Mouse (Mus musculus) left cerebral cortex, postnatal 14 days (tissue): ENCODE data around the gene Col4a4. TPM values are rescaled to one million over a fixed set of nuclear protein-coding genes. Genes with fewer than 3 reads are reported as not detected.

Experiments
- DNase-seq, 2 experiments: peaks; one replicate each; pipeline ENCODE4 v3.0.0; 2021 to 2022; ENCODE audit warnings: low spot score in 2 of 2, mixed read lengths in 1 of 2
- intact Hi-C: fragments of 180-260 bp; cut with DNase I; formaldehyde crosslinking; loops from one replicate; pipeline ENCODE4 v1.15.1; 2025
- total RNA-seq, 2 experiments: library from RNA; stranded (reverse); gene quantifications; 2 replicates each; pipeline ENCODE4 v1.2.3; 2021

Gene Col4a4
- total RNA-seq, 2 experiments from 2014 or later: 3.5 to 3.9 TPM

- intact Hi-C loops: no loop called here
- no peak for DNase-seq
Observed at GRCm38 (mm10) chr1:82443517-82443916, 143.1 kb downstream of the Col4a4 start.

- no peak for DNase-seq
- intact Hi-C loops: no loop called here
Observed at GRCm38 (mm10) chr1:82440123-82440522, 146.5 kb downstream of the Col4a4 start.

GRCm38 (mm10) chr1:82437273-82437672 is 149.4 kb downstream of the Col4a4 start:
- intact Hi-C loops: loop anchor here (10.0 kb wide), 1 partner anchor 922 kb away; no protein-coding TSS in a partner anchor
- DNase-seq: no peak

- intact Hi-C loops: loop anchor here (5.0 to 10.0 kb wide), 4 partner anchors 116 to 1116 kb away; partner anchors contain the start of genes Irs1 and Rhbdd1
- DNase-seq: no peak
Observed at GRCm38 (mm10) chr1:82433649-82434005, 153.0 kb downstream of the Col4a4 start.

GRCm38 (mm10) chr1:82432919-82433648 is 153.6 kb downstream of the Col4a4 start:
- intact Hi-C loops: loop anchor here (5.0 to 10.0 kb wide), 4 partner anchors 116 to 1116 kb away; partner anchors contain the start of genes Irs1 and Rhbdd1
- DNase-seq: peak; percentile 85 to 88

GRCm38 (mm10) chr1:82429061-82429460 is 157.6 kb downstream of the Col4a4 start:
- DNase-seq: no peak
- intact Hi-C loops: no loop called here

- intact Hi-C loops: no loop called here
- no peak for DNase-seq
Observed at GRCm38 (mm10) chr1:82427729-82428128, 158.9 kb downstream of the Col4a4 start.

GRCm38 (mm10) chr1:82415641-82416040 is 171.0 kb downstream of the Col4a4 start:
- intact Hi-C loops: no loop called here
- no peak for DNase-seq

- DNase-seq: no peak
- intact Hi-C loops: no loop called here
Observed at GRCm38 (mm10) chr1:82414434-82415045, 172.1 kb downstream of the Col4a4 start.

- DNase-seq: no peak
- intact Hi-C loops: no loop called here
Observed at GRCm38 (mm10) chr1:82412085-82412484, 174.6 kb downstream of the Col4a4 start.

GRCm38 (mm10) chr1:82411521-82411920 is 175.1 kb downstream of the Col4a4 start:
- intact Hi-C loops: no loop called here
- DNase-seq: no peak

GRCm38 (mm10) chr1:82410548-82410947 is 176.1 kb downstream of the Col4a4 start:
- no peak for DNase-seq

GRCm38 (mm10) chr1:82409271-82409670 is 177.4 kb downstream of the Col4a4 start:
- no peak for DNase-seq
- intact Hi-C loops: no loop called here

More at GRCm38 (mm10) chr1:82410548-82410947, 176.1 kb downstream of the Col4a4 start:
- intact Hi-C loops: no loop called here

- intact Hi-C loops: no loop called here
- no peak for DNase-seq
Observed at GRCm38 (mm10) chr1:82407786-82408185, 178.9 kb downstream of the Col4a4 start.

Other genes starting within 250 kb of the Col4a4 start
- gene Col4a3, start 72 bp upstream of the Col4a4 start, total RNA-seq: 1 to 10 TPM; 1.3 to 1.8 TPM
- gene Mff, start 138.0 kb upstream of the Col4a4 start, total RNA-seq: 100 to 1,000 TPM; 268 to 270 TPM
- gene Tm4sf20, start 181.6 kb upstream of the Col4a4 start, total RNA-seq: not detected
- not detected for gene Gm47791, start 184.4 kb upstream of the Col4a4 start, total RNA-seq